3 mouse cellular contexts compared by ENCODE assay signal in the genomic region with DNA sequence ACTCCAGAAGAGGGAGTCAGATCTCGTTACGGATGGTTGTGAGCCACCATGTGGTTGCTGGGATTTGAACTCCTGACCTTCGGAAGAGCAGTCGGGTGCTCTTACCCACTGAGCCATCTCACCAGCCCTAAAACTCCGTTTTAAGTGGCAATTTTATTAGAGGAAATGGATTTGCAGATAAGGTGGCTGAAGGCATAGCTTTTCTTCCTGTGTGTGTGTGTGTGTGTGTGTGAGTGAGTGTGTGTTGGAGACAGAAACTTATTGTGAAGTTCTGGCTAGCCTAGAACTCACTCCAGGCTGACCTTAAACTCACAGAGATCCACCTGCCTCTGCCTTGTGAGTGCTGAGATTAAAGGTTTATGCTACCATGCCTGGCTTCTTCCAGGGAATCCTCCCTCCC. TPM values are rescaled to one million over a fixed set of nuclear protein-coding genes. Genes with fewer than 3 reads are reported as not detected.
"Had no signal": no experiment of that assay in that cellular context is flagged by ENCODE, and none has a peak within 500 bp of the region (broad histone marks: within the 10 kb centered on the region; RNA-seq: fewer than 3 reads in every experiment).

No protein-coding gene starts in this region.

RNA-seq across cellular contexts. Expression of gene Cygb, which starts 12.9 kb away (rescaled TPM):
- total RNA-seq: common myeloid progenitor, adult 5-6 weeks; granulocyte monocyte progenitor cell, adult 5-6 weeks had no signal

RNA-seq across cellular contexts. Expression of gene Prcd, which starts 13.7 kb away (rescaled TPM):
- total RNA-seq: common myeloid progenitor, adult 5-6 weeks; granulocyte monocyte progenitor cell, adult 5-6 weeks had no signal
- polyA plus RNA-seq: erythroblast, embryonic 14.5 days had no signal
